29 mouse cellular contexts compared by ENCODE assay signal in genomic region chr5:33207136-33207535, GRCm38 (mm10). TPM values are rescaled to one million over a fixed set of nuclear protein-coding genes. Genes with fewer than 3 reads are reported as not detected.
DNase-seq lines count a peak whose midpoint lies in the region; ATAC-seq and TF ChIP-seq lines count a peak whose summit lies in the region.
"Had no signal": no experiment of that assay in that cellular context is flagged by ENCODE, and none has a peak within 500 bp of the region (broad histone marks: within the 10 kb centered on the region; RNA-seq: fewer than 3 reads in every experiment).

No protein-coding gene starts in this region.

- no peak overlapping the region for H3K27ac ChIP-seq in forebrain, embryonic 11.5 days (ENCODE audit: low read depth, low read length)
- no peak overlapping the region for H3K27ac ChIP-seq in forebrain, embryonic 14.5 days (ENCODE audit: low read depth, low read length)
- H3K27ac ChIP-seq in lung, embryonic 15.5 days, result no peak overlapping the region
- no peak overlapping the region for H3K27ac ChIP-seq in intestine, postnatal 0 days (ENCODE audit: low read depth, low read length)
- H3K27ac ChIP-seq: embryonic facial prominence, embryonic 13.5 days; embryonic facial prominence, embryonic 15.5 days; forebrain, embryonic 10.5 days; forebrain, embryonic 13.5 days had no signal

- no peak overlapping the region for H3K9ac ChIP-seq in forebrain, embryonic 11.5 days (ENCODE audit: low read length)
- no peak overlapping the region for H3K9ac ChIP-seq in forebrain, embryonic 14.5 days (ENCODE audit: low read length)
- H3K9ac ChIP-seq in lung, embryonic 15.5 days, result 0 out of 2 replicates have a peak overlapping the region, but pooled peaks have one; percentile 9
- H3K9ac ChIP-seq in intestine, postnatal 0 days (ENCODE audit: low read depth, low read length), result no peak overlapping the region
- H3K9ac ChIP-seq: embryonic facial prominence, embryonic 13.5 days; embryonic facial prominence, embryonic 15.5 days; forebrain, embryonic 13.5 days had no signal

- peak; percentile 27 for DNase-seq in forebrain, embryonic 11.5 days (ENCODE audit: low spot score)
- no peak for DNase-seq in forebrain, embryonic 14.5 days (ENCODE audit: low spot score)
- DNase-seq in kidney, postnatal 10 days, result peak; percentile 2
- no peak for DNase-seq in kidney, postnatal 25 days
- DNase-seq in lung, postnatal 25 days (ENCODE audit: low spot score), result no peak
- DNase-seq in adipocyte (ENCODE audit: low spot score), result peak; percentile 76
- DNase-seq: adrenal gland, adult 2 months; adrenal gland, postnatal 10 days; adrenal gland, postnatal 25 days; B cell, adult 2 months; cerebellum, adult 11 months; cerebellum, adult 18-20 months; cerebellum, adult 8-10 months; cerebellum, adult 9-11 months; cerebellum, postnatal 14 days; cerebellum, postnatal 36 days; embryo, embryonic 11 days had no signal

- 51% methylated on average over 9 of the region's 9 CpGs for WGBS in forebrain, embryonic 11.5 days
- WGBS in forebrain, embryonic 14.5 days, result 53% methylated on average over 9 of the region's 9 CpGs
- 41% methylated on average over 9 of the region's 9 CpGs for WGBS in lung, embryonic 15.5 days
- WGBS in intestine, postnatal 0 days, result 48% methylated on average over 9 of the region's 9 CpGs

- no peaks in the 10 kb centered on the region for H3K9me3 ChIP-seq in forebrain, embryonic 11.5 days (ENCODE audit: control insufficient read depth, low read length)
- no peaks in the 10 kb centered on the region for H3K9me3 ChIP-seq in forebrain, embryonic 14.5 days (replicated peaks; ENCODE audit: control insufficient read depth, low read length)
- no peaks in the 10 kb centered on the region for H3K9me3 ChIP-seq in lung, embryonic 15.5 days
- no peaks in the 10 kb centered on the region for H3K9me3 ChIP-seq in intestine, postnatal 0 days (ENCODE audit: control insufficient read depth)
- H3K9me3 ChIP-seq: embryonic facial prominence, embryonic 13.5 days; embryonic facial prominence, embryonic 15.5 days; forebrain, embryonic 10.5 days; forebrain, embryonic 13.5 days; G1E had no signal

- no peak for TF ChIP-seq CTCF in intestine, postnatal 0 days (IDR thresholded peaks at IDR 0.05; ENCODE audit: low read depth)

- no peaks in the 10 kb centered on the region for H3K27me3 ChIP-seq in forebrain, embryonic 11.5 days (ENCODE audit: control insufficient read depth, insufficient read depth, low read length)
- H3K27me3 ChIP-seq in forebrain, embryonic 14.5 days (replicated peaks; ENCODE audit: control insufficient read depth, insufficient read depth, low read length), result no peaks in the 10 kb centered on the region
- no peaks in the 10 kb centered on the region for H3K27me3 ChIP-seq in lung, embryonic 15.5 days
- no peaks in the 10 kb centered on the region for H3K27me3 ChIP-seq in intestine, postnatal 0 days (replicated peaks; ENCODE audit: control insufficient read depth, insufficient read depth, low read length)
- H3K27me3 ChIP-seq: forebrain, embryonic 13.5 days; Patski had no signal

- H3K4me3 ChIP-seq in forebrain, embryonic 11.5 days (ENCODE audit: low read depth, low read length), result no peak overlapping the region
- no peak overlapping the region for H3K4me3 ChIP-seq in forebrain, embryonic 14.5 days (ENCODE audit: low read depth, low read length)
- no peak overlapping the region for H3K4me3 ChIP-seq in lung, embryonic 15.5 days
- no peak overlapping the region for H3K4me3 ChIP-seq in intestine, postnatal 0 days (ENCODE audit: low read depth, low read length)
- H3K4me3 ChIP-seq: embryonic facial prominence, embryonic 13.5 days; embryonic facial prominence, embryonic 15.5 days; erythroblast, embryonic 14.5 days; forebrain, embryonic 10.5 days; forebrain, embryonic 13.5 days had no signal

- no peaks in the 10 kb centered on the region for H3K4me1 ChIP-seq in forebrain, embryonic 11.5 days (replicated peaks; ENCODE audit: control insufficient read depth, insufficient read depth, low read length)
- no peaks in the 10 kb centered on the region for H3K4me1 ChIP-seq in forebrain, embryonic 14.5 days (ENCODE audit: control insufficient read depth, insufficient read depth, low read length)
- H3K4me1 ChIP-seq in lung, embryonic 15.5 days, result no peaks in the 10 kb centered on the region
- no peaks in the 10 kb centered on the region for H3K4me1 ChIP-seq in intestine, postnatal 0 days (replicated peaks; ENCODE audit: control insufficient read depth, insufficient read depth, low read length)
- H3K4me1 ChIP-seq: embryonic facial prominence, embryonic 13.5 days; forebrain, embryonic 13.5 days had no signal

- H3K4me2 ChIP-seq in forebrain, embryonic 11.5 days (ENCODE audit: low read depth, low read length, severe bottlenecking), result no peak overlapping the region
- no peak overlapping the region for H3K4me2 ChIP-seq in forebrain, embryonic 14.5 days (ENCODE audit: low read length)
- H3K4me2 ChIP-seq in lung, embryonic 15.5 days, result no peak overlapping the region
- H3K4me2 ChIP-seq in intestine, postnatal 0 days (replicated peaks; ENCODE audit: low read depth), result no peak overlapping the region
- H3K4me2 ChIP-seq: embryonic facial prominence, embryonic 13.5 days; embryonic facial prominence, embryonic 15.5 days; forebrain, embryonic 13.5 days had no signal

- ATAC-seq in forebrain, embryonic 11.5 days (replicated peaks; ENCODE audit: low FRiP score), result no peak
- ATAC-seq in forebrain, embryonic 14.5 days, result no peak
- no peak for ATAC-seq in lung, embryonic 15.5 days (ENCODE audit: borderline replicate concordance, extremely low read depth, low FRiP score, low TSS enrichment)
- ATAC-seq in intestine, postnatal 0 days, result no peak
- ATAC-seq: activated CD4-positive, CD25-positive, alpha-beta regulatory T cell, adult 4 months; CD4-positive, CD25-positive, alpha-beta regulatory T cell, adult 4 months; forebrain, embryonic 13.5 days; forebrain, embryonic 16.5 days; Patski had no signal

- no peaks in the 10 kb centered on the region for H3K36me3 ChIP-seq in forebrain, embryonic 11.5 days (ENCODE audit: control insufficient read depth, insufficient read depth, low read length)
- no peaks in the 10 kb centered on the region for H3K36me3 ChIP-seq in forebrain, embryonic 14.5 days (ENCODE audit: control insufficient read depth, insufficient read depth, low read length)
- H3K36me3 ChIP-seq in lung, embryonic 15.5 days, result no peaks in the 10 kb centered on the region
- no peaks in the 10 kb centered on the region for H3K36me3 ChIP-seq in intestine, postnatal 0 days (ENCODE audit: control insufficient read depth, insufficient read depth)
- H3K36me3 ChIP-seq: embryonic facial prominence, embryonic 13.5 days; embryonic facial prominence, embryonic 15.5 days; forebrain, embryonic 10.5 days; G1E had no signal

RNA-seq across cellular contexts. Expression of gene Spon2, which starts 11.1 kb away (rescaled TPM):
- polyA plus RNA-seq in forebrain, embryonic 11.5 days (2014; fragmentation: Nextera tagmentation; extraction: Ambion mirVana), result 2.3 and 5.2 TPM in 2 replicates
- polyA plus RNA-seq in forebrain, embryonic 14.5 days (2014; fragmentation: Nextera tagmentation; extraction: Ambion mirVana), result 2.4 TPM in 2 replicates
- 21.3 and 26.4 TPM in 2 replicates for polyA plus RNA-seq in lung, embryonic 15.5 days (2015; fragmentation: Nextera tagmentation; extraction: Ambion mirVana)
- 43.0 and 45.4 TPM in 2 replicates for polyA plus RNA-seq in intestine, postnatal 0 days (2015; fragmentation: Nextera tagmentation; extraction: Ambion mirVana)
- polyA plus RNA-seq: activated CD4-positive, CD25-positive, alpha-beta regulatory T cell, adult 4 months; CD4-positive, CD25-positive, alpha-beta regulatory T cell, adult 4 months had no signal

Comparison
In these comparisons a context has a peak if more than half of its experiments do, and no peak if none do; other contexts are left out.
1. DNase-seq: peak in forebrain, embryonic 11.5 days (single experiment), kidney, postnatal 10 days (single experiment) and adipocyte (single experiment); none in forebrain, embryonic 14.5 days (single experiment), kidney, postnatal 25 days (0 of 2) and lung, postnatal 25 days (single experiment).